Mouse (Mus musculus): ENCODE data around the gene Rin1. TPM values are rescaled to one million over a fixed set of nuclear protein-coding genes. Genes with fewer than 3 reads are reported as not detected.

Rin1 gene
- total and polyA plus RNA-seq, 3 experiments = 3.1 to 9.6 (median 8.8) TPM

DNA sequence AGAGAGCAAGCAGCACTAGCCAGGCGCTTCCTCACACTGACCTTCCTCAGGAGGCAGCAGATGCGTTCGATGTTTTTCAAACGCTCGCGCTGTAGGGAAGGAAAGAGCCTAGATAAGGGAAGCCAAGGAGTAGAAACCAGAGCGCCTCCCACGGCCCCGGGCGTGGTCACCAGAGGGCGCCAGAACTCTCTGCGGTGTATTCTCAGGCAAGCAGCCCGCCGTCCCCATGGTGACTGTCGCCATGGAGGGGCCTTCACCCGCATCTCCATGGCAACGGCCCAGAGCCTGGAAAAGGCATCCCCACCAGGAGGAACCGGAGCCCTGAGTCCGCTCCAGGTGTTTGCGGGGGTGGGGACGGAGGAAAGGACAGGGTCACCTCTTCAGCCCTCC is 44.0 kb downstream of the Rin1 start:
- peak; percentile 92 for DNase-seq

DNA sequence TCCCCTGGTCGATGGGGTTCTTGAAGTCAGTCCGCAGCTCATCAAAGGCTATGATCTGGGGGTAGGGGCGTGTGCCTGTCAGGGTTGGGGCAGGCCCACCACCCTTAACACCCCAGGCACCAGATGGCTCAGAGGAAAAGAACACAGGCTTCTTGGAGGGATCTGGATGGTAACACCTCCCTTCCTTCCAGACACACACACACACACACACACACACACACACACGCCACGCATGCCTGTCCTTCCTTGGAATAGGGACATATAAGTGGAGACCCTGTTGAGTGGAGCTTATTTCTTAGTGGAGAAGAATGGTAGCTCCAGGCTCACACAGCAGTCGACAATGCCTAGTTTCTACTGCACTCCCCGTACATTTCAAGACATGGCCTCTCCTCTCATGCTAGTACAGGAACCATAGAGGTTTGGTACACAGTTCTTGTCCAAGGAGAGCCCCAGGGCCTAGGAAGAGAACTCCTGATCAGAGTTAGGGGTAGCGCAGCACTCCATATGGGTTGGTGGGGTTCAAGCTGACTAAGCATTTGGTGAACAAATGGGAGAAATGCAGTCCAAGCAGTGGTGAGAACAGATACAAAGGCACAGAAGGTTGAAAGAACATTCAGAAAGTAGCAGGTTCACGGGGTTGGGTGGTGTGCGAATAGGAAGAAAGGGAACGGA is 44.6 kb downstream of the Rin1 start:
- no peak for DNase-seq

DNA sequence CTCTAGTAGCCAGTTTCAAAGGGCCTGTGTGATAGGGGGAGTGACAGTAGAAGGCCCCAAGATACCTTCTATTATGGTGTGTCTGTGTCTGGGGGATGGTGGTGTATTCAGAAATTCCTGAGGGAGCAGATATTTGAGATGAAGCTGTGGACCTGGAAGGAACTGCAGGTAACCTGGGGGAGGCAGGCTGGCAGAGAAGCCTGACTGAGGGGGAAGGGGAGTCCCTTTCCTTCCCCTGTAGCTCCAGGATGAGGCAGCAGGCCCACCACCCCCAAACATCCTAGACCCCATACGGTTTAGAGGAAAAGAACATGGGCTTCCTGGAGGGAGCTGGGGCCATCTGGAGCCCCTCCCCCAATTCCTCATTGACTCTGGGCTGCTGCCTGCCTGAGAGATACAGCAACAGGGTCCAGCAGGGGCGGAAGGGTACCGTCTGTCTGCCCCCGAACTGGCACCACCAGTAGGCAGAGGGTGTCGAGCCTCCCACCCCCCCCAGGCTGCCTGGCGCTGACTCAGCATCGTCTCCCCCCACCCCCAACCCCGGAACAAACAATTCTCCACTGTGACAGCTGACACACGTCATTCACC is 45.7 kb downstream of the Rin1 start:
- DNase-seq = no peak

DNA sequence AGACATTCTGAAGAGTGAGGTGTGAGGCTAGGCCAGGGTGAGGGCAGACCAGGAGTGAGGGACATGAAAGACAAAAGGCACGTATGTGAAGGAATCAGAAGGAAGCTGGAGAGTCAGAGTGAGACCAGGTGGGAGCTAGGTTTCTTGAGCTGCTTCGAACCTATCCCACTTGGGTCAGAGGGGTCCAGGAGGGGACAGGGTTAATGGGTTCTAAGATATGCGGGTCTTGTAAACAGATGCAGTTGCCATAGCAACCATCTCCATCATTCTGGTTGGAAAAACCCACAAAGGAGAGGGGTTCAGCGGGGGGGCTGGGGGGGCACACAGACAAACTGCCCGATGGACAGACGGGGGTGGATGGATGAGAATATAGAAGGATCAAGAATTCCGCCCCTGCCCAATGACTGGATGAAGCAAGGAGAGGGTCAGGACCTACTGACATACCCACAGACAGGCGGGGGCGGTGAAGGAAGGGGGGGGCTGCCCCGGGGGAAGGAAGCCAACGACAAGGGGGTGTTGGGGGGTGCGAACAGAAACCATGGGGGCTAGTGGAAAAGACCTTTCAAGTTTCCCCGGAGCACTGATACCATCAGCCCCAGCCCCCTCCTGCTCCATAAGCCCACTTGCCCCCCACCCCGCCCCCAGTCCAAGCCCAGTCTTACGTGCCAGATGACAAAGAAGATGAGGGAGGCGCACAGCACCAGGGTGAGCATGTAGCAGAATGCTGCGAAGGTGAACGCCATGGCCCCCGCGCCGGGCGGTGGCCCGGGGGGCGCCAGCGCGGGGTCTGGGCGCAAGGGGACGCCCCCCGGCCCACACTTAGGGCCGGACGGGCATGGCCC is 47.5 kb downstream of the Rin1 start:
- no peak for DNase-seq

DNA sequence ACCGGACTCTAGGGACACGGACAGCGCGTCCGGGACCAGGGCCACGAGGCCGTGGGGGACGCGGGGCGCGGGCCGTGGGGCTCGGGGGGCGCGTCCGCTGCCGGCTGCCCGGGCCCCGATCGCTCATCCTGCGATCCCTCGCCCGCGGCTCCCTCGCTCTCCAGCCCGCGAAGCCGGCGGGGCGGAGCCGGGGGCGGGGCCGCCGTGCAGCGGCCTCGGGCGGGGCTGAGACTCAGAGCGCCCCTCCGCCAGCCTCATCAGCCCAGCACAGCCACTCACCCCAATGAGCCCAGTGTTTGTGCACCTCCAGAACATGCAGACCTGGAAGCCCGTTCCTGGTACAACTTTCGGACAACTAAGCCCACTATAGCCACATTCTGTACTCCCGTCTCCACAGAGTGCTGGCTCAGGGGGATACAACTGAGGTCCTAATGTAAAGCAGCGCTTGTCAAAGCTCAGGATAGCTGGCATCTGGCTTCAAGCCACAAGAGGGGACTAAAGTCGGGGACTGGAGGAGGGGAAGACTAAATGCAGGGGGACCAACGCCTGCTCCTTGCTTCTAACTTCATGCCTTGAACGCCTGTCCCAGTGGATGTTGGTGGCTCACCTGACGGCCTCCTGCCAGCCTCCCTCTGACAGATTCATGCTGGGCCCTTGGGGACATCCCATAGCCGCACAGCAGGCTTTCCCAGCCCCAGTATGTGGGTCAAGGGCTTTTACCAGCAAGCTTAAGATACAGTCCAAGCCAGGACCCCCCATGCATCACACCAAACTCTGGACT is 48.3 kb downstream of the Rin1 start, which contains the start of gene Cnih2:
Gene Cnih2 (minus strand): TSS at position 159 of the 781 bp plus-strand sequence.
- peak; percentile 81 for DNase-seq

DNA sequence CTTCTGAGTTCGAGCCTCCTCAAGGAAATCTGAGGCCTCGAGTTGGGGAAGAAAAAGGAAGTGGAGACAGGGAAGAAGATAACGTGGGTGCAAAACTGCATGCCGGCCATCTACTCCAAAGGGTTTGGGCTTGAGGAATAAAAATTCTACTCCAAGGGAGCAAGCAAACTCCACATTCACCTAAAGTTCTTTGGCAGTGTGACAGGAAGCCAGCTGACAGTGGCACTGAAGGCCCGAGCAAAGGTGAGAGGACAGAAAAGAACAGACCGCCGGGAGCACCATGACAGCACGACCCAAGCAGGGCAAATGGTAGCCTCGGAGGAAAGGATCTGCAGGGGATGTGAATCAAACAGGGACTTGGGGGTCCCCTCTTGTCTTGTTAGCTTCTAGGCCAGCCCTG is 55.8 kb downstream of the Rin1 start:
- peak; percentile 43 for DNase-seq

Other genes starting within 250 kb of the Rin1 start
- 10 to 100 TPM; 15.3 to 25.3 TPM for gene Gm21992, start 238.9 kb upstream of the Rin1 start, total RNA-seq (2021)
- gene Gm21992, start 238.9 kb upstream of the Rin1 start, polyA plus RNA-seq (2012; rRNA removed) = 24.1 and 31.9 TPM in 2 replicates
- 10 to 100 TPM; 37.9 to 45.9 TPM for gene Rbm14, start 238.8 kb upstream of the Rin1 start, total RNA-seq (2021)
- 83.4 and 97.2 TPM in 2 replicates for gene Rbm14, start 238.8 kb upstream of the Rin1 start, polyA plus RNA-seq (2012; rRNA removed)
- 100 to 1,000 TPM in 1 of 2 experiments, 10 to 100 TPM in 1; 63.8 to 107 TPM for gene Ccs, start 211.1 kb upstream of the Rin1 start, total RNA-seq (2021)
- gene Ccs, start 211.1 kb upstream of the Rin1 start, polyA plus RNA-seq (2012; rRNA removed) = 79.1 and 102 TPM in 2 replicates
- under 1 TPM; 0.17 to 0.20 TPM for gene Ccdc87, start 211.1 kb upstream of the Rin1 start, total RNA-seq (2021)
- 0.09 TPM in 1 of 2 replicates, not detected in the other for gene Ccdc87, start 211.1 kb upstream of the Rin1 start, polyA plus RNA-seq (2012; rRNA removed)
- gene Ctsf, start 195.4 kb upstream of the Rin1 start, total RNA-seq (2021) = 100 to 1,000 TPM; 214 to 421 TPM
- 1,208 and 1,259 TPM in 2 replicates for gene Ctsf, start 195.4 kb upstream of the Rin1 start, polyA plus RNA-seq (2012; rRNA removed)
- 1 to 10 TPM in 1 of 2 experiments, under 1 TPM in 1; 0.43 to 1.0 TPM for gene Actn3, start 172.6 kb upstream of the Rin1 start, total RNA-seq (2021)
- 0.16 and 0.47 TPM in 2 replicates for gene Actn3, start 172.6 kb upstream of the Rin1 start, polyA plus RNA-seq (2012; rRNA removed)
- 10 to 100 TPM; 16.7 to 21.8 TPM for gene Zdhhc24, start 171.8 kb upstream of the Rin1 start, total RNA-seq (2021)
- 78.3 and 80.4 TPM in 2 replicates for gene Zdhhc24, start 171.8 kb upstream of the Rin1 start, polyA plus RNA-seq (2012; rRNA removed)
- gene Bbs1, start 143.9 kb upstream of the Rin1 start, total RNA-seq (2021) = 10 to 100 TPM in 1 of 2 experiments, 1 to 10 TPM in 1; 5.9 to 13.9 TPM
- gene Bbs1, start 143.9 kb upstream of the Rin1 start, polyA plus RNA-seq (2012; rRNA removed) = 6.1 and 6.2 TPM in 2 replicates
- 100 to 1,000 TPM in 1 of 2 experiments, 10 to 100 TPM in 1; 93.0 to 104 TPM for gene Dpp3, start 122.2 kb upstream of the Rin1 start, total RNA-seq (2021)
- 259 and 313 TPM in 2 replicates for gene Dpp3, start 122.2 kb upstream of the Rin1 start, polyA plus RNA-seq (2012; rRNA removed)
- 10 to 100 TPM in 1 of 2 experiments, 1 to 10 TPM in 1; 8.9 to 11.8 TPM for gene Peli3, start 107.4 kb upstream of the Rin1 start, total RNA-seq (2021)
- 15.4 and 16.5 TPM in 2 replicates for gene Peli3, start 107.4 kb upstream of the Rin1 start, polyA plus RNA-seq (2012; rRNA removed)
- 10 to 100 TPM; 43.1 to 60.6 TPM for gene Mrpl11, start 88.3 kb upstream of the Rin1 start, total RNA-seq (2021)
- 16.3 and 19.7 TPM in 2 replicates for gene Mrpl11, start 88.3 kb upstream of the Rin1 start, polyA plus RNA-seq (2012; rRNA removed)
- gene Npas4, start 60.2 kb upstream of the Rin1 start, total RNA-seq (2021) = under 1 TPM; 0.43 to 0.55 TPM
- 1.1 and 1.3 TPM in 2 replicates for gene Npas4, start 60.2 kb upstream of the Rin1 start, polyA plus RNA-seq (2012; rRNA removed)
- gene Slc29a2, start 26.6 kb upstream of the Rin1 start, total RNA-seq (2021) = 1 to 10 TPM; 4.3 to 6.9 TPM
- 12.6 and 13.4 TPM in 2 replicates for gene Slc29a2, start 26.6 kb upstream of the Rin1 start, polyA plus RNA-seq (2012; rRNA removed)
- 10 to 100 TPM; 27.8 to 44.9 TPM for gene B4gat1, start 11.7 kb upstream of the Rin1 start, total RNA-seq (2021)
- gene B4gat1, start 11.7 kb upstream of the Rin1 start, polyA plus RNA-seq (2012; rRNA removed) = 49.9 and 51.8 TPM in 2 replicates
- 1 to 10 TPM; 1.6 to 2.6 TPM for gene AC124502.3, start 11.6 kb upstream of the Rin1 start, total RNA-seq (2021)
- 0.55 and 0.89 TPM in 2 replicates for gene AC124502.3, start 11.6 kb upstream of the Rin1 start, polyA plus RNA-seq (2012; rRNA removed)
- 10 to 100 TPM; 28.5 to 28.8 TPM for gene Brms1, start 9.1 kb upstream of the Rin1 start, total RNA-seq (2021)
- gene Brms1, start 9.1 kb upstream of the Rin1 start, polyA plus RNA-seq (2012; rRNA removed) = 30.3 and 36.2 TPM in 2 replicates
- gene Cd248, start 17.6 kb downstream of the Rin1 start, total RNA-seq (2021) = 10 to 100 TPM; 10.4 to 19.8 TPM
- gene Cd248, start 17.6 kb downstream of the Rin1 start, polyA plus RNA-seq (2012; rRNA removed) = 23.4 and 24.1 TPM in 2 replicates
- 1 to 10 TPM; 1.2 to 2.9 TPM for gene Tmem151a, start 35.0 kb downstream of the Rin1 start, total RNA-seq (2021)
- gene Tmem151a, start 35.0 kb downstream of the Rin1 start, polyA plus RNA-seq (2012; rRNA removed) = 4.8 and 5.0 TPM in 2 replicates
- 10 to 100 TPM; 69.5 to 82.3 TPM for gene Yif1a, start 38.1 kb downstream of the Rin1 start, total RNA-seq (2021)
- gene Yif1a, start 38.1 kb downstream of the Rin1 start, polyA plus RNA-seq (2012; rRNA removed) = 135 and 147 TPM in 2 replicates
- gene Cnih2, start 48.0 kb downstream of the Rin1 start, total RNA-seq (2021) = 1 to 10 TPM; 1.2 to 2.4 TPM
- gene Cnih2, start 48.0 kb downstream of the Rin1 start, polyA plus RNA-seq (2012; rRNA removed) = 7.1 and 13.2 TPM in 2 replicates
- 100 to 1,000 TPM; 166 to 194 TPM for gene Rab1b, start 56.6 kb downstream of the Rin1 start, total RNA-seq (2021)
- 335 and 337 TPM in 2 replicates for gene Rab1b, start 56.6 kb downstream of the Rin1 start, polyA plus RNA-seq (2012; rRNA removed)
- gene Klc2, start 68.1 kb downstream of the Rin1 start, total RNA-seq (2021) = 10 to 100 TPM; 44.2 to 48.1 TPM
- gene Klc2, start 68.1 kb downstream of the Rin1 start, polyA plus RNA-seq (2012; rRNA removed) = 95.3 and 101 TPM in 2 replicates
- gene Pacs1, start 222.6 kb downstream of the Rin1 start, total RNA-seq (2021) = 10 to 100 TPM; 18.4 to 18.9 TPM
- gene Pacs1, start 222.6 kb downstream of the Rin1 start, polyA plus RNA-seq (2012; rRNA removed) = 34.1 and 39.9 TPM in 2 replicates
- gene Sf3b2, start 245.0 kb downstream of the Rin1 start, total RNA-seq (2021) = 100 to 1,000 TPM; 165 to 171 TPM
- gene Sf3b2, start 245.0 kb downstream of the Rin1 start, polyA plus RNA-seq (2012; rRNA removed) = 161 and 235 TPM in 2 replicates
- under 1 TPM; 0.12 to 0.21 TPM for gene Gal3st3, start 247.8 kb downstream of the Rin1 start, total RNA-seq (2021)
- gene Gal3st3, start 247.8 kb downstream of the Rin1 start, polyA plus RNA-seq (2012; rRNA removed) = 0.27 and 0.73 TPM in 2 replicates